Comparison of ENCODE assay signal across 28 mouse cellular contexts in the genomic region with DNA sequence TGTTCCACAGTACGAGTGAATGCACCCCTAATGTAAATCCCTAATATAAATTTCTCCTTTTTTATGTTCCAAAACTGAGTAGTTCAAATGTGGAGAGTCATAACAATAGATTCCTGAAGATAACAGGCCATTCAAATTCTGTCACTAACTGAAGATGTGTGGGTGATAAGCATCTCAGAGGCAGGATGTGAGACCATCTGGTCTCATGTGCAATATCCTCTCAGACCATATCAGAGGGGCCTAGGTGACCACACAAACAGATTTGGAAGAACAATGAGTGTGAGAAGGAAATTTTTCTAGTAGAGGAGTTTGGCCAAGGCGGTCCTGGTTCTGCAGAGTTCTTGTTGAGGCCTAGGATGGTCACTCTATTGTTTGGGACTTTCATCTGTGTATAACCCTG. TPM values are rescaled to one million over a fixed set of nuclear protein-coding genes. Genes with fewer than 3 reads are reported as not detected.
"Had no signal": no experiment of that assay in that cellular context is flagged by ENCODE, and none has a peak within 500 bp of the region (broad histone marks: within the 10 kb centered on the region; RNA-seq: fewer than 3 reads in every experiment).

No protein-coding gene starts in this region.

- H3K4me2 ChIP-seq: liver, embryonic 15.5 days; lung, embryonic 15.5 days; midbrain, embryonic 11.5 days; neural tube, embryonic 13.5 days; neural tube, embryonic 15.5 days had no signal

- H3K4me3 ChIP-seq: liver, embryonic 15.5 days; lung, embryonic 15.5 days; megakaryocyte, embryonic 14.5 days; myocyte; neural tube, embryonic 13.5 days; neural tube, embryonic 15.5 days had no signal

- H3K27ac ChIP-seq: liver, embryonic 15.5 days; lung, embryonic 15.5 days; macrophage; neural tube, embryonic 13.5 days; neural tube, embryonic 15.5 days had no signal

- H3K9ac ChIP-seq: liver, embryonic 15.5 days; liver, postnatal 0 days; lung, embryonic 15.5 days; neural tube, embryonic 13.5 days; neural tube, embryonic 15.5 days had no signal

- H3K36me3 ChIP-seq: liver, embryonic 15.5 days; lung, embryonic 15.5 days; neural tube, embryonic 13.5 days; neural tube, embryonic 15.5 days had no signal

- DNase-seq: liver, postnatal 0 days; lung, adult 2 months; lung, postnatal 14 days; lung, postnatal 36 days; midbrain, embryonic 14.5 days; retina, postnatal 1 day; right cerebral cortex, adult 18-20 months; right cerebral cortex, postnatal 25 days; right cerebral cortex, postnatal 4 days; spleen, adult 18-20 months; thymus, adult 18-20 months; thymus, postnatal 25 days; thymus, postnatal 4 days had no signal

- H3K27me3 ChIP-seq: liver, embryonic 15.5 days; lung, embryonic 15.5 days; neural tube, embryonic 13.5 days; neural tube, embryonic 15.5 days had no signal

- ATAC-seq: liver, postnatal 0 days; lung, postnatal 0 days; midbrain, embryonic 16.5 days had no signal

- H3K4me1 ChIP-seq: liver, embryonic 15.5 days; lung, embryonic 15.5 days; megakaryocyte, embryonic 14.5 days; neural tube, embryonic 13.5 days; neural tube, embryonic 15.5 days had no signal

- H3K9me3 ChIP-seq: liver, embryonic 15.5 days; lung, embryonic 15.5 days; megakaryocyte, embryonic 14.5 days; neural tube, embryonic 13.5 days; neural tube, embryonic 15.5 days had no signal

RNA-seq across cellular contexts. Expression of a gene that starts 8.3 kb away (rescaled TPM):
- polyA plus RNA-seq: lung, adult 2 months; midbrain, embryonic 11.5 days; midbrain, embryonic 14.5 days; midbrain, embryonic 16.5 days; neural tube, embryonic 11.5 days; neural tube, embryonic 13.5 days; small intestine, adult 2 months; urinary bladder, adult 2 months had no signal

RNA-seq across cellular contexts. Expression of a gene that starts 9.0 kb away (rescaled TPM):
- polyA plus RNA-seq: lung, embryonic 15.5 days; midbrain, embryonic 11.5 days; midbrain, embryonic 14.5 days; midbrain, embryonic 16.5 days; neural tube, embryonic 11.5 days; neural tube, embryonic 13.5 days; neural tube, embryonic 15.5 days; small intestine, adult 2 months had no signal

RNA-seq across cellular contexts. Expression of a gene that starts 27.1 kb away (rescaled TPM):
- polyA plus RNA-seq: liver, embryonic 15.5 days; liver, postnatal 0 days; lung, adult 2 months; lung, embryonic 15.5 days; lung, postnatal 0 days; macrophage; midbrain, embryonic 11.5 days; midbrain, embryonic 14.5 days; midbrain, embryonic 16.5 days; neural tube, embryonic 11.5 days; neural tube, embryonic 13.5 days; neural tube, embryonic 15.5 days; small intestine, adult 2 months; stomach, embryonic 14.5 days; stomach, embryonic 16.5 days; urinary bladder, adult 2 months had no signal

RNA-seq across cellular contexts. Expression of a gene that starts 31.2 kb away (rescaled TPM):
- polyA plus RNA-seq: liver, embryonic 15.5 days; macrophage; midbrain, embryonic 11.5 days; midbrain, embryonic 14.5 days; midbrain, embryonic 16.5 days; neural tube, embryonic 11.5 days; neural tube, embryonic 13.5 days had no signal

RNA-seq across cellular contexts. Expression of a gene that starts 39.1 kb away (rescaled TPM):
- polyA plus RNA-seq: liver, embryonic 15.5 days; liver, postnatal 0 days; lung, adult 2 months; lung, embryonic 15.5 days; lung, postnatal 0 days; macrophage; midbrain, embryonic 11.5 days; midbrain, embryonic 14.5 days; midbrain, embryonic 16.5 days; neural tube, embryonic 11.5 days; neural tube, embryonic 13.5 days; neural tube, embryonic 15.5 days; small intestine, adult 2 months; stomach, embryonic 14.5 days; stomach, embryonic 16.5 days; urinary bladder, adult 2 months had no signal
